Mouse (Mus musculus) thymus, postnatal 36 days (tissue): ENCODE data around the gene Hspbap1.
A peak's percentile ranks its signal among the peaks of the same experiment; 100 is the strongest.

Source experiments
- DNase-seq, 2 experiments: peaks; one replicate each; pipeline ENCODE4 v3.0.0; 2022; ENCODE audit warnings: mixed read lengths in 2 of 2

Hspbap1 gene

DNA sequence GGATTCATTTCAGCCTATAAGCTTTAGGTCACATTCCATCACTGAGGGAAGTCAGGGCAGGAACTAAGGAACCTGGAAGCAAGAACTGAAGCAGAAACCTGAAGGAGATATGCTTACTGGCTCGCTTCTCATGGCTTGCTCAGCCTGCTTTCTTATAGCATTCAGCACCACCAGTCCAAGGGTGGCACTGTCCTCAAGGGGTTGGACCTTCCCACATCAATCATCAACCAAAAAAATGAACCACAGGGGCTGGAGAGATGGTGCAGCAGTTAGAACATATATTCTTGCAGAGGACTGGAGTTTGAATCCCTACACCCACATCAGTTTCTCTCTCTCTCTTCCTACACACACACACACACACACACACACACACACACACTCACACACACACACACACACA is 5.2 kb upstream of the Hspbap1 start:
- no peak for DNase-seq

DNA sequence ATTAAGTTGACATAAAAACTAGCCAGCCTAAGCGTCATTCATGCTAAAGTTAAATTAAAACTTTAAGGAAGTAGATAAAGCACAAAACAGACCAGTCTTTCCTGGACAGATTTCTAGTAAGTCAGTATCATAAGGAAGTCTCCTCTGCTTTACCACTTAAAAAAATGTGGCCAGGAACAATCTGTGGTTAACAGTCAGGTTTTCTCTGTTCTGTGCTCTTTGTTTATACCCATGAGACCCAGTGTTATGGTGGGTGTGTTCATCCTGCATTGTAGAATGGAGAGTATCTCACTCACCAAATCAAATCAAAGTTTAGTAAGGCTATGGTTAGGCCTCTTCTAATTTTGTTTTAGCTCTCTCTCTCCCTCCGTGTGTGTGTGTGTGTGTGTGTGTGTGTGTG is 4.7 kb upstream of the Hspbap1 start:
- peak in 1 of 2 experiments; percentile 19 for DNase-seq

DNA sequence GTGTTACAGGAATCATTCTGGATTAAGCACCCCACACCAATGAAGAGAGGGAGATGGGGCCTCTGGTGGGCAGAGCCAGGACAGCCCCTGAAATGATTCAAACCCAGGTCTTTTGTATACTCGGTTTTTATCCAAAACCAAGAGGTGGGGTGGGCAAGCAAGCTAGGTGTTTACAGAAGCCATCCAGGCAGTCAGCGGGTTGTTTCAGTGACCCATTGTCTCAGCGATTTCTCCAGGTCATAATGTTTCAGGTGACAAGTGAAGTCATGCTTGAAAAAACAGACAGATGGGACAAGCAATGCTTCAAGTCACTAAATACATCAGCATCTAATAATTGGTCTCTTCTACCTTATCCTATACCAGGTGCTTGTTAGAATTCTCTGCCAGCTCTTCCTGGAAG is 3.8 kb upstream of the Hspbap1 start:
- no peak for DNase-seq

DNA sequence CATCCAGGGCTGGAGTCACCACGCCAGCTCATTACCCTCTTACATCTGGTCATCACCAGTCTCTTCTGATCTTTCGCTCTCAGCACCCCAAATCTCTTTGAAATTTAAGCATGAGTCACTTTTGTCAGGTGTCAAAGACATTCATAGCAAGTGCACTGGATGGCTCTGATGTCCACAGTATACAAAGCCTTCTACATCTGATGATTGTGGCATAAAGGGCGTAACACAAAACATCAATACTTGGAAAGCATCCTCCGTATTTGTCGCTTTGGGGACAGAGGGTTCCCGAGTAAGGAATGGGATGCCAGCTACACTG is 1.7 kb upstream of the Hspbap1 start:
- no peak for DNase-seq

DNA sequence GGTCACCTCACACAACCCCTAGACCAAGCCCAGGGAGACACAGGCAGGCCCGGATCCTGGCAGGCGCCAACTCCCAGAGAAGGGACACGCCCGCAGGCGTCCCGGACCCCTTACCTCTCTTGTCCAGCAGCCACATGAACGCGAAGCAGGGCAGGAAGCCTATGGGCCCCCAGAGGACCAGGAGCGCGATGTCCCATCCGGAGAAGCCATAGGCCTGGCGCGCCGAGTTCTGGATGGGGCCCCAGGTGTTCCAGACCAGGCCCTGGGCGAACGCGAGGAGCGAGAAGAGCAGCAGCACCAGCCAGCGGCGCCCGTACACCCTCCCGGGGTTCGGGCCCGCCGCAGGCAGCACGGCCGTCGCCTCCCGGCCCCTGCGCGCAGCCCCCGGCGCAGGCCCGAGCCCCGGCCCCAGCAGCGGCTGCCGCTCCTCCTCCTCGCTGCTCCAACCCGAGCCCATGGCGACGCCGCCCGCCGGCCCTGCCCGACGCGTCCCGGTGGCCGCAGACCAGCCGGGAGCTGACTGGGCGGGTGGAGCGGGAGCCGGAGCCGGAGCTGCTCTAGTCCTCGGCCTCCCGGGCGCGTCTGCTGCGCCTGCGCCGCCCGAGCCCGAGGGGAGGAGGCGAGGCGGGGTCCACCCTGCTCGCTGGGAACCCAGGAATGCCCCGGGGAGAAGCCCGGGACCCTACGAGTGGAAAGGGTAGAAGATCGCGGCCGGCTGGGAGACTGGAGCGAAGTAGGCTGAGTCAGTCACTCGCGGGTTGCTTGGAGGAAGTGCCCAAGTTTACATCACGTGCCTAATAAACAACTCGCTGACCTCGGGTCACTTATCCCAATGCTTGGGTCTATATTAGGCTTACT is 1.2 kb upstream of the Hspbap1 start, which contains the start of gene Dirc2:
Gene Dirc2 (minus strand): TSS at position 572 of the 858 bp plus-strand sequence.
- peak; percentile 72 to 74 for DNase-seq

DNA sequence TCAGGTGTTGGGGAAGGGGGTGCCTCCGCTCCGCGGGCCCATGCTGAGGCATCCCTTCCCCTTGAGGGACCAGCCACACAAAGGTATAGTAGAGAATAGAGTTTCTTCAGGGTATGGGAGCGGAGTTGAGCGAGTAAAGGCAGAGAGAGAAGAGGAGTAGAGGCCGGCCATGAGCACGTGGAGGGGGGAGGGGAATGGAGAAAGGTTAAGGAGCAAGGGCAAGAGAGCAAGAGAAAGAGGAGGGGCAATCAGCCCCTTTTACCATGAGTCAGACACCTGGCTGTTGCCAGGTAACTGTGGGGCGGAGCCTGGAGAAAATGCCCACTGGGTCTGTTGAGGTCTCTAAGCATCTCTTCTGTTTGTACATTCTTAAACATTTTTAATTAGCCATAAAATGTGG is 966 bp downstream of the Hspbap1 start:
- DNase-seq = peak in 1 of 2 experiments; percentile 19

DNA sequence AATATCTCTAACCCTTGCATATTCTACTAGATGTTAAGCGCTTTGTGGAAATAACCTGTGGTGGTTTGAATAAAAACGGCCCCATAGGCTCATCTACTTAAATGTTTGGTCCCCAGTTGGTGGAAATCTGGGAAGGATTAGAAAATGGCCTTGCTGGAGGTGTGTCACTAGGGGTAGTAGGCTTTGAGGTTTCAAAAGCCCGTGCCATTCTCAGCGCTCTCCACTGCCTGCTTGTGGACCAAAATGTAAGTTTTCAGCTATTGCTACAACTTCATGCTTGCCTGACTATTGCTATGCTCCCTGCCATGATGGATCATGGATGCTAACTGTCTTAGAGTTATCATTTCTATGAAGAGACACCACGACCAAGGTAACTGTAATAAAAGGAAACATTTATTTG is 1.4 kb downstream of the Hspbap1 start:
- DNase-seq = no peak

DNA sequence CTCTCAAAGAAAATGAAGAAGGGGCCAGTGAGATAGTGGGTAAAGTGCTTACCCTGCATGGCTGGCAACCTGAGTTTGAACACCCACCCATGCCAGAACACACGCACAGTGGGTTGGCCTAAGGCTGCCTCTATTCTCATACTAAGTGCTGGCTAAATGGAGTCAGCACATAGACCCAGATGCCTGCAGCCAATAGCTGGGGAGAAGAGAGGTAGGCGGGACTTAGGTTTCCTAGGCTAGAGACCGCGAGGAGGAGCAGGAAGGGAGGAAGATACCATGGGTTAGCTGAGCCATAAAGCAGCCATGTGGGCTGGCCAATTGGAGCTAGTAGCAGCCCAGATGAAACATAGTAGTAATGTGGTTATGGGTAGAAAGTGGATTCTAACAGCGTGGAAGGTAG is 2.4 kb downstream of the Hspbap1 start:
- DNase-seq = no peak

DNA sequence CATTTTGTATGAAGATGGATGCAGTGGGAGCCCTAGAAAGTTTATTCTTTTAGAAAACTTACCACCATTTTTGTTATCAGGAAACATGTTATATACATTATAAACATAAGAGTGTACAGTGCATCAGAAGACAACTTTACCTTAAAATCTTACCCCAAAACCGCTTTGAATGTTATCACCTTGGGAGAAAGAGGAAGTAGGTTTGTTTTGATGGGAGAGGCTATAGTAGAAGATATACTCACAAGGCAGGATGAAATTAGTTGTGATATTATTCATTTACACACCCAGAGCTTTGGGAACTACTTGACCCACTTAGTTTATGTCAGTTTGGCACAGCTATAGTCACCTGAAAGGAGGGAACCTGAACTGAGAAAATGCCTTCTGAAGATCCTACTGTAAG is 5.7 kb downstream of the Hspbap1 start:
- no peak for DNase-seq

DNA sequence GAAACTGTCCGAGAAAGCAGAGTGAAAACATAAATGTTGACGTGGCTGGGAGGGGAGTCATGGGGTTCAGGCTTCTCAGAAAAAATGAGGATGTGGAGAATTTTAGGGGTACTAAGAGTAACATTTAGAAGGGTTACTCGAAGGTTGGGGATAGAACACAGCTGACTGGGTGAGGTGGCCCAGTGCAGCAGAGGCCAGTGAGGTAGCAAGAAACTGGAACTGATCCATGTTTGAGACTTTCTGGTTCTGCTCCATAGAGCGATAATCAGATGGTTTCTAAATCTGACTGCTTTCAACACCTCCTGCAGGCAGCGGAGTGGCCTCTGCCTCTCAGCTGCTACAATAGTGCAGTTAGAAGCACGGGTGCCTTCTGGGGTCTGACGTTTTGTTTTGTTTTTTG is 6.6 kb downstream of the Hspbap1 start:
- no peak for DNase-seq

DNA sequence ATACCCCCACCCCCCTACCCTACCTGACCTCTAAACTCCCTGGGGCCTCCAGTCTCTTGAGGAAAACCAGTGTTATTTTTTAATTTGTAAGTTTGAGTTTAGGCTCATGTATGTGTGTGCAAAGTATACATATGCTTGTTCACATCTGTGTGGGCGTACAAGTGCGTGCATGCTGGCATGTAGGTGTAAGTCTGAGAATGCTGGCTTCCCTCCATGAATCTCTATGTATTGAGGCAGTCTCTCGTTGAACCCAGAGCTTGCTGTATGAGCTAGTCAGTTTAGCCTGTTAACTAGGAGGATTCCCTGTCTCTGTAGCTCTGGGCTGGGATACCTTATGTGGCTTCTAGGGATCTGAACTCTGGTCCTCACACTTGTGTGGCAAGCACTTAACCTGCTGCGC is 7.6 kb downstream of the Hspbap1 start:
- DNase-seq = no peak

DNA sequence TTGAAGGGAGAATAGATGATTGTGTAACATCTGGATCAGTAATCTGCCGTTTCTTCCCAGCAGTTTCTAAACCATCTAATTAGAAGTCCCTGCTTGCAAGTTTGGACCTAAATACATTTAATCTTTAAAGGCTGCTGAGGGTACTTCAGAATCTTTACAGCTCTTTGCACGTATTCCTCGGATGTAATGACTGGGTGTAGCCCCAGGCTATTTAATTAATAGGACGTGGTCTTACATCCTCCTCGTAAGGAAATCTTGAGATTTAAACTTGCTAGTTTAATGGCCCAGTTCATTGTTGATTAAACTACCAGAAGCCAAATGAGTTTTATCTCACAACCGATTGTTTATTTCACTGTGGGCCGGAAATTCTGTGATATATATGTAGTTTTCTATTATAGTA is 9.5 kb downstream of the Hspbap1 start:
- DNase-seq = no peak

DNA sequence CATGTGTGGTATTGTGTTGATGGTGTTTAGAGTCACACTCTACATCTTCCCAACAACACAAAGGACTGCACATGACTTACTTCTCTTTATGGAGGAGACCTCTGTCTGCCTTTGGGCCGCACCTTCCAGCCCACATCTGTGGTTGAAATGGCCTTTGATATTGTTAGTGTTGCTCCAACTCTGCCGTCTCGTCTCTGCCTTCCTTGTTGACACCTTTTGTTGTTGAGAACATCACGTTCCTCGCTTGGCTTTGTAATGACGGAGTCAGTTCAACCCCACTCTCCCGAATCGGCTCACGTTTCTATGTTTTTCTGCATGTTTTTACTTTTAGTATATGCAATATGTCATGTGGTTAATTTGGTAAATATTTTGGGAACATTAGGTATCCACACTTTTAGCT is 10.9 kb downstream of the Hspbap1 start:
- no peak for DNase-seq

DNA sequence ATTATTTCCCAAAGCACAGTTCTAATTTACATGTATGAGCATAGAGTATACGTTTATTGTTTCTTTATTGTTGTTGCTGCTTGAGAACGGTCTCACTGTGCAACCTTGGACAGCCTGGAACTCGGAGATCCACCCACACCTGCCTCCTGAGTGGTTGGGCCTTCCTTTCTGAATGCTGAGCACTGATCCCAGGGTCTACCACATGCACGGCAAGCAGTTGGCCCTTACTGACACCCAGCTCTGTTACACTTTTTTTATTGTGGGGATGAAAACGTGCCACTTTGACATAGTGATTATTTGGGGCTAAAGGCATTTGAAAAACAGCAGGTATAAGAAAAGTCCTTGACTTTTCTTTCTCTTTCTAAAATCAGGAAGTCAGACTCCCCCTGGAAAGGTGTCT is 11.5 kb downstream of the Hspbap1 start:
- no peak for DNase-seq

DNA sequence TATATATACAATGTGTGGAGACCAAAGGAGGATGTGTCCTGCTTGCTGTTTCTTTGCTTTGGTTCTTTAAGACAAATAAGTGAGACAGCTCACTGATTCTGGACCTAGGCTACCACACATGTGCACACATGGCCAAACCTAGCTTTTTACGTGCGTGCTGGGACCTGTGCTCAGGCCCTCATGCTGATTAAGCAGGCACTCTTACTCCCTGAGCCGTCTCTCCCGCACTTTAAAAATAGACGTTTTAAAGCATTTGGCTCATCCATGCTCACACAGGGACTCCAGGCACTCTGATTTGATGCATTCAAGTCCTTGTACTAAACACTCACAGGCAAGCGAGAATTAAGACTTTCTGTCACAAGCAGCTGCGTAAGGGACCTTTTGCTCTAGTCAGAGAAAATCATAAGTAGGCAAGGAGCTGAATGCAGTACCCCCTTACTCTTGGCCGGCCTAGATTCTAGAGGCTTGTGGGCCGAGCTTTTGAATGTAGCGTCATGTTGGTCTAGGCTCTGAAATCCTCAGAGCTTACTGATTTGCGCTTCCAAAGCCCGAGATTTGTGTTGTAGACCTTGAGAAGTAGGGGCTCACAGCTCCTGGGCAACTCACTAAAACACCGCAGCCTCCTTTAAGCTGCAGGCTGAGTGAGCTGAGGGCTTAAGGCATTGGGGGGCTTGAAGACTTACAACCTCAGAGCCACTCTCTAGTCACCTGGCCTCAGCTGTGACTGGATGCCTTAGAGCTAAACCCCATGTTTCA is 12.5 kb downstream of the Hspbap1 start:
- DNase-seq = no peak

DNA sequence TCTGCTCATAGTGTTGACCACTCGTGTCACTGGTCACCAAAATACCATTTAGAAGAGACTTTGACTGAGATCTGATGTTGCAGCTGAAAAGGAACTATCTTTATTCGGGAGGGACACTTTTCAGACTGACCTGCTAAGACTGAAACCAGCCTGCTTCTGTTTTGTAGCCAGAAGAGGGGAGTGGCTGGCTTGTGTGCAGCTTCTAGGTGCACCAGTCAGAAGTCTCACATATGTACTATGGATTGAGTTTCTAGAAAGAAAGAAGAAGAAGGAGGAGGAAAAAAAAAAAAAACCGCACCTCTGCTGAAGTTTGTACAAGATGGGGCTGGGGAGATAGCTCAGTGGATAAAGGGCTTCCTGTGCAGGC is 13.0 kb downstream of the Hspbap1 start:
- DNase-seq = no peak

DNA sequence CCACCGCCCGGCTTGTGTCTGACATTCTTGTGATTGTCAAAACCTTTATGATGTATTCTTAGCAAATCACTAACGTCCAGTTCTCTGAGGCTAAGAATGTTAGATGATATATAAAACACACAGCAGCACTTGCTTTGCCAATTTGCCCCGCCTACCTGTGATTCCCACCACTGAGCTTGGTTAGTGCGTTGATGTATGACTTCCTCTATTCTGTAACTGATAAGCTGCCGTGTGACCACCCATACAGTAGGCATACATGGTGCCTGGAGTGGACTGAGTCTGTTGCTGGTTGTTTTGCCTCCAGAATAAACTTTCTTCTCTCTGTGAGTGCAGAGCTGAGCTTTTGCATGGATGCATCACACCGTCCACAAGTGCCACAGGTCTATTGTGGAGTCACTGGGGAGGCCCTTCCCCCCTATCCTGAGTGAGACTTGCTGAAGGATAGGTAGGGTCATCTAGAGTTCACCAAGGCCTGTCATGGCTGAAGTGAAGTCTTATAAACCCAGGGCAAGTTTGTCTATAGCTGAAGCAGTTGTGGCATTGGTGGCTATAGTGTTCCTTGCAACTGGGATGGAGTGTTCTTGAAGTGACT is 14.1 kb downstream of the Hspbap1 start:
- DNase-seq = no peak

DNA sequence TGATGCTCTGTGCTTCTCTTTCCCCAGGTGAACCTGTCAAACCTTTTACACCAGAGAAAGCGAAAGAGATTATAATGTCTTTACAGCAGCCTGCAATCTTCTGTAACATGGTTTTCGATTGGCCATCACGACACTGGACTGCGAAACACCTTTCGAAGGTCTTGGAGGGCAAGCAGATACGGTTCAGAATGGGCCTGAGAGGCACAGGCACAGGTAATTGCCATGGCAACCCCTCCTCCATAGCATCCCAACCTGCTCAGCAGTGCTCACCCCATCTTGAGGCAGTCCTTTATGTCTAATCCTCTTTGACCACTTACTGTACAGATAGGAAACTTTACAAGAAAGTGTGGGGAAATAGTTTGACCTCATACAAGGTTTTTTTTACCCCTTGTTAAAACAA is 17.0 kb downstream of the Hspbap1 start:
- no peak for DNase-seq

DNA sequence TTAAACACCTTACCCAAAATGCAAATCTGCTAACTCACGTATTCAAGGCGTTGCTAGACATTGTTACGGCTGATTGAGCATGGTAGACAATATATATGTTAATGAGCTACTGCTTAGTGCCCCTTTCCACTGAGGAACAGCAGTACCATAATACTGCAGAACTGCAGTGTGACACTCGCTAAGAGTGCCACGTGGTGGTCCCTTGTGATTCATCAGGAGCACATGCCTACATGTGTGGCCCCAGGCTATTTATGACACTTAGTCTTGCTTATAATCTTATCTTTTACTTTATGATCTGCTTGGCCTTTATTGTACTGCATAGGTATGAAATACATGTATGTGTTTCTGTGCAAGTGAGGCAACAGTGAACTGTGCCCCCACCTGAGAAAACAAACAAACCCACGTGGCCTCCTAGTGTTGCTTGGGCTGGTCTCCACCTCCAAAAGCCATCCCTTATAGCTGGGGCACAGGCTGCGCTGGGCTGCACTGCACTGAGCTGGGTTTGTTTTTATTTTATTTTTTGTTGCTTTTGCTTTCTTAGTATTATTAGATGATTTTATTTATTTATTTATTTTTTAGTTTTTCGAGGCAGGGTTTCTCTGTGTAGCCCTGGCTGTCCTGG is 17.5 kb downstream of the Hspbap1 start:
- no peak for DNase-seq

DNA sequence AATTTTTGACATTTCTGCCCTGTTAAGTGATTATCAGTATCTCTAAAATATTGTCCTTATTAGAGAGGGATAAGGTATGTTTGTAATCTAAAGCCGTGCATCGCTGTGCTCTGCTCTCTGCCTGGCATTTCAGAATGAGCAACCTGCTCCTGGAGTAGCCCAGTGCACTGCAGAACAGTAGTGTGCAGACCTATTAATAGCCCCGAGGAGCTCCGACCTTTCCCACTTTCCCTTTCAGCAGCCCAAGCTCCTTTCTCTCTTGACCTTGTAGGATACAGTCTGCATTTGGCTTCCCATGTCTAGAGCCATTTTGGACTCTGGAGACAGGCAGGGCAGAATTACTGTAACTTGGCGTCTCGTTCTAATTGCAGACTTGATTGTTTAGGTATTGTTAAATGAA is 18.2 kb downstream of the Hspbap1 start:
- no peak for DNase-seq

DNA sequence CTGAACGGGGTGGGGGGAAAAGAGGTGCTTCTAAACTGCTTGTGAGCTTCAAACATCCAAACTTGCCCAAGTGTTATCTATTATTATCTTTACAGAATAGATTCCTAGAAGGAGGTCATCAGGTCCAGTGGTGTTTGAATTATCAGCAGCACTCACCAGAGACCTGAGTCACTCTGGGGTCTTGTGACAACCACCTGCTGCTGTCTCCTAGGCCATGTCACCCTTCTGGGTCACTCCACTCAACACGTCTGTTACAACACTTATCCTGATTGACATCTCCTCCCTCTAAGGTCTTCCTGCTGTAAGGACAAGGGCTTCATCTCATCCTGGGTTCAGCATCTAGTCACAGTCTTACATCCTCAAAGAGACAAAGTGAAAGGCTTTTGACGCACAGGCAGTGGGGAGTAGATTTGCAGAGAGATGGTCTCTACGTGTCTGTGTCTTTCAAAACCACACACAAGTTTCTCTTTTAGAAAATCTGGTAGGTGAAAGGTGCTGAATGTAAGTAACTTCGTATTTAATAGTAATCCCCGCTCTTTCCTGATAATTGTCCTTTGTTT is 21.9 kb downstream of the Hspbap1 start:
- DNase-seq = no peak

DNA sequence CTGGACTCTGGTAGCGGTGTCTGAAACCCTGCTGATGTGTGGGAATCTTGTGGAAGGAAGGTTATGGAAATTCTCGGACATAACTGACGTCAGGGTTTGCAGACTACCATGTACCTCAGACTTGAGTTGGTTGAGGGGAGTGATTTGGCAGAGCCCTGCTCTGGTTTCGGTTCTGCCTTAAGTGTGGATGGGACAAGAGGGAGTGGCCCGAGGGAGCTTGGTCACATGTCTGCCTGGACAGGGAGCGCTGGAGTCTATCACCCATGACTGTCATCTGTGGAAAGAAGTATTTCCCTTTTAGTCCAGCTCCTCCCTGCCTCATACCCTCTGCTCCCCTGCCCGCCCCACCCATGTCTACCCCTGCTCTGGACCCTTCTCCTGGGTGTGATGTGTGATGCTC is 32.0 kb downstream of the Hspbap1 start:
- DNase-seq = no peak

DNA sequence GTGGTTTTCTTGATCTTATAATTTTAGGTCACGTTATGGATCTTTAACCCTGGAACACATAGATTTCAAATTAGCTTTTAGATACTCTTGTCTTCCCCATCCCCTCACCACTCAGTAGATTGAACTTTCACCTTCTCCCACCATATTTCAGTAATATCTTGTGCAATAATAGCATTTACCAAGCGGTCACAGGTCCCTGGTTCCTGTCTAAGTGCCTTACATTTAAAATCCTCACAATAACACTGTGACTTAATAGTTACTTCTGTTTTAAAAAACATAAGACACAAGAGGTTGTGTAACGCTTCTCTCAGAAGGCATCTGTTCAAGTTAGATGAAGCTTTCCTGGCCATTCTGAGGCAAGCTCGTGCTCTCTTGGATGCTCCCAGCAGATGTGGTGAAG is 33.5 kb downstream of the Hspbap1 start:
- DNase-seq = no peak
